Mouse (Mus musculus): ENCODE measurements around the gene Rtn2.

DNA sequence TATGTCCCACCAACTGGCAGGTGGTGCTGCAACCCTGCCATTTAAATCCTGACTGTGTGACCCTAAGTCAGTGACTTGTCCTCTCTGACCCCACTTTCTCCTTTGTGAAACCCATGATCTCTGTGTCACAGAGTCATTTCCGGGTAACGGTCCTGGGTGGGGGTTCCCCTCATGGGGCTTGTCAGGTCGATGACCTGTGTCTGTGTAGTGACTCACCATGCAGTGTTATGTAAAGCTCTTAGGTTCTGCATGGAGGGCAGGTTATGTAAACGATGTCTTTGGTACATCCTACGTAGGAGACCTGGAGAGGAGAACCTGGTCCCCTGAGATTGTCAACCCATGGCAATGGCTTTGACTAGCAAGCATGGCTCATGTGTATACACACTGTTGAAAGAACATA, 39.0 kb downstream of the Rtn2 start:
- peak; percentile 20; the same call in 1 of the 2 replicates for TF ChIP-seq EP300 (IDR thresholded peaks at IDR 0.05; ENCODE audit: low read depth)
- TF ChIP-seq CTCF (IDR thresholded peaks at IDR 0.05; ENCODE audit: low read depth): no peak

All from liver, postnatal 0 days (tissue).